Mouse (Mus musculus): ENCODE measurements around the gene 1700029H14Rik. TPM values are rescaled to one million over a fixed set of nuclear protein-coding genes. Genes with fewer than 3 reads are reported as not detected.

The 1700029H14Rik gene
- total RNA-seq, 4 experiments from 2014 or later: not detected

GRCm38 (mm10) chr8:13541526-13541925 is 20.7 kb downstream of the 1700029H14Rik start:
- DNase-seq: no peak

- DNase-seq: no peak
Observed at GRCm38 (mm10) chr8:13540122-13540521, 22.1 kb downstream of the 1700029H14Rik start.

- peak; percentile 38 for DNase-seq
Observed at GRCm38 (mm10) chr8:13538821-13539220, 23.4 kb downstream of the 1700029H14Rik start.

GRCm38 (mm10) chr8:13537102-13537501 is 25.2 kb downstream of the 1700029H14Rik start:
- DNase-seq: no peak

GRCm38 (mm10) chr8:13533123-13533522 is 29.1 kb downstream of the 1700029H14Rik start:
- DNase-seq: no peak

DNA sequence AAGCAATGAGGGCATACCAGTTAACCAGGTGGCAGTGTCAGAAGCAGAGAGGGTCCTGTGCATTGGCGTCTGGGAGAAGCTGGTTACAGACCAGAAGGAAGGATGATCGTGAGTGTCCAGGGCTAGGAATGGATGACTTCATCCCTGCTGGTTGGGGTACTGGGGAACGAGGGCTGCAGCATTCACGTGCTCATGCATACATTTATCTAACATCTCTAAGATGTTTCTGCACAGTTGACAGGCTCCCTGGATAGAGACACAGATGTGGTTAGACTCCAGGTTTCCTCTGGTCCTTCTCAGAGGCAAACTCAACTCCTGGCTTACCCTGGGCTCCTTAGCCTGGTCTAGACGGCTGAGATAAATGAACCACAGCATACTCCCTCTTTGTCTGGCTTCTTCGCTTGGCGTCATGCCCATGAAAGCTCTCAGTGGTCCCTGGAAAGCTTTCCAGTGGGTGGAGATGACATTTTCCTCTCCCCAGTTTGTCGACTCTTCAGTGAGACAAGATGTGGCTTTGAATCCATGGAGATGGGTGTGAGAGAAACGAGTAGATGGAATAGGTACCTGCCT is 30.6 kb downstream of the 1700029H14Rik start:
- DNase-seq: no peak

GRCm38 (mm10) chr8:13530941-13531340 is 31.3 kb downstream of the 1700029H14Rik start:
- DNase-seq: peak; percentile 95

DNA sequence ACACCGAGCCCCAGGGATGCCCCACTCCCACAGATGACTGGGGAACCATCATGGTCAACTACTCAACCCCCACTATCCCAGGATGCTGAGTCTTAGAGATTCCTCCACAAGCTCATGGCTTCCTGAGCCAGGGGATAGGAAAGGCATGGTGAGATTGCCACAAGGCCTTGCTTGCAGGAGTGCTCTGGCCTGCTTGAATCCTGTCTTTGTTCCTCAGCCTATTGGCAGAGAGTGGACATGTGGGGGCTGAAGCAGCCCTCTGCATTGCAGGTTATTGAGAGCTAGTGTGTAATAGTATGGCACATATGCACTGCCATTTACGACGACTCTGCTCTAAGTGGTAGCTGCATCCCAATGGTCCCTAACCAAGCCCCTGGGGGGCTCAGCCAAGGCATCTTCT is 31.9 kb downstream of the 1700029H14Rik start:
- no peak for DNase-seq

DNA sequence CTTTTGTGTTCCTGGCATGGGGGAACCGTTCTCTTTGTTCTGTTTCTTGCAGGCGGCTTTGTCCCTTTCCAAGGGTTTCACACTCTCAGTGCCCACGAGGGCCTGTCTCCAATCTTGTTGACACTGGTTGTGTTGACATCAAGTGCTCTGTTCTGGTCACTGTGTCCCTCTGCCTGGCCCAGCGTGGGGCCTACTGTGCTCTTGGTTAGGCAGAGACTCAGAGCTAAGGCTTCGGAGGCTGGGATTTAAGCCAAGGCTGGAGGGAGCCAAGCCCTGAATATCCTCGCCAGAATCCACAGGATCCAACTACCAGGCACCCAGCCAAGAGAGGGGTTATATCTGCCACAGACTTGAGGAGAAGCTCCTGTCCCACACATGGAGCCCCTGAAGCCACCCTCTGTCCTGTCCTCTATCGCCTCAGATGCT is 32.4 kb downstream of the 1700029H14Rik start:
- peak; percentile 77 for DNase-seq

GRCm38 (mm10) chr8:13529011-13529840 is 33.0 kb downstream of the 1700029H14Rik start:
- no peak for DNase-seq

DNA sequence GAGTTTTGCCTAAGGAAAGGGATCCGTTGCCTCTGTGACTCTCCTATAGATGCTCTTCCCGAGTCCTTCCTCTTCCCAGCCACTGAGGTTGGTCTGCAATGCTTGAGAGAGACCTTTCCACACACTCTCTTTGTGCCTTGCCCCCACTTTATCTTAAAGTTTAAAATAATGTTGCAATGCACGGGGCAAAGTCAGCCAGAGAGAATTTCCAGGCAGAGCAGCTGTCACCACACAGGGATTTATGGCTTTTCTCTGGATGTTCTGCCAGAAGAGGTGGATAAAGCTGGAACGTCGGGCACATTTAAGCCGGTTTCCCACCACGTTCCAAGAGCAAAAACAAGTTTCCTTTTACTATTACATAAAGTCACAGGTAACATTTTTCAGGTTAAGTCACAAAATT is 40.9 kb downstream of the 1700029H14Rik start:
- DNase-seq: no peak

- DNase-seq: no peak
Observed at GRCm38 (mm10) chr8:13520349-13520748, 41.9 kb downstream of the 1700029H14Rik start.

- no peak for DNase-seq
Observed at GRCm38 (mm10) chr8:13519503-13519902, 42.8 kb downstream of the 1700029H14Rik start.

DNA sequence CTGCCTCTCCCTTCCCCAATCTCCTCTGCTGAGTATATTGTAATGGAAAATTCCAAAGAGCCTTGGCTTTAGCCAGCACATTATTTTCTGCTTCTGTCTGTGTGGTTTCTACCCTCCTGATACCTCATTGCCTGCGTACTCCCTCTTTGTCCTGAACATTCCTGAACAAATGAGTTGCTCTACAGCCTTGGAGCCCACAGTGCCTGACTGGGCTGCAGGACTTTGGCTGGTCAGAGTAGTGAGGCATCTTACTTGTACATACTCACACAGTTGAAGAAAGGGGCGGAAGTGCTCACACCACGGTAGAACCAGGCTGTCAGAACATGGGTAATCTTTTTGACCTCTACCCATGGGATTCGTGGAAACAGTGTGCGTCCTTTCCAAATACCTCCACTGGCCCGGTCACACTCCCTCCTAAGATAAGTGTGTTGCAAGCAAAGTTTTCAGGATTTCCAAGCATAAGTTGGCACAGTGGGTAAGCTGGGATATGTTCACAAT is 44.9 kb downstream of the 1700029H14Rik start:
- DNase-seq: peak; percentile 44

GRCm38 (mm10) chr8:13516728-13517127 is 45.5 kb downstream of the 1700029H14Rik start:
- DNase-seq: no peak

DNA sequence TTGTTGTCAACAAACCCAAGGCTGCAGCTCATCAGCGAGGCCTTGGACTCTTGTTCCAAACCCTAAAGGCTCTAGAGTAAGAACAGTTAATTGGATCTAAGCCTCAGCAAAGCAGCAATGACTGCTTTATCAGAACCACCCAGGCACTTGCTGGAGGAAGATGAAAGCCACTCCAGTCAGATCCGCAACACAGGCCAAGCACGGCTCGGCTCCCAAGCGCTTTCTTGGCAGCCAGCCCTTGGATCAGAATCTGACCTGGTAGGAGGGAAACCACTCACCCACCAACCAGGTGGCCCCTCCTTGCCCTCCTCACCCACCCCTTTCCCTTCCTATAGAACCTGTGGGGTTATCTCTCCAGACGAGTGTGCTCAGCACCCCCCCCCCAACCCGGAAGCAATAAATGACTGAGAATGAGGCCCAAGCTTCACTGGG is 46.2 kb downstream of the 1700029H14Rik start:
- DNase-seq: peak; percentile 59

DNA sequence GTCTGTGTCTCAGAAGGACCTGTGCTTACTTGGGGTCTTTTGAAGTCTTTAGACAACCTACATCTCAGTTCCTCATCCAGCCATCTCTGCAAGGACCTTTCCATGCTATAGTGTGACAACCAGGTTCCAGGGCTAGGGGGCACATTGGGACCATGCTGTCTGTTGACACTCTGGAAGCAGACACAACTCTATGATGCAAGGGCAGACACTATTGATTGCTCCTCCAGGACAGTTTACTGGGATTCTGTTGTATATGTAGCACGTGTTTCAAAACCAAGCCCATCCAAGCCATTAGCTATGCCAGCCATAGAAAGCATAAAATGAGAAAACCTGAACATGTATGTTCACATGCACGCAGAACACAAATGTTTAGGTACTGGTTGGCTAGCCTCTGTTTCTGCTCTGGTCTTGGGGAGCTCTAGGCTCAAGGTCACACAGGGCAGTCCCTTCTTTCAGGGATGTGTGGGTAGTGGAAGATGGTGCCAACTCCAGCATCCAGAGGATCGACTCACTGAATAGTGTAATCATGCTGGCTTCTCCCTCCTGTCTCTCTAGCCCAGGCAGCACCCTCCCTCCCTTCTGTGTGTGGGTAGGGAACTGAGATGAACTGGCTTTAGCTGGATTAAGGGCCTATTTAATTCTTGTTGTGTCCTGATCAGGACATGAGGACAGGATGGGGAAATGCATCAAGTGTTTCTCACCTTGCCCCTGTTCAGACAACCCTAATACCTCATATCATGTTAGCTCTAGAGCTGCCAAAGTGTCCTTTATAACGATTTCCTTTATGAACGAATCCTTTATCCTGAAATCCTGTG is 48.5 kb downstream of the 1700029H14Rik start:
- DNase-seq: no peak

GRCm38 (mm10) chr8:13512677-13513076 is 49.6 kb downstream of the 1700029H14Rik start:
- no peak for DNase-seq

- no peak for DNase-seq
Observed at GRCm38 (mm10) chr8:13512016-13512415, 50.2 kb downstream of the 1700029H14Rik start.

DNA sequence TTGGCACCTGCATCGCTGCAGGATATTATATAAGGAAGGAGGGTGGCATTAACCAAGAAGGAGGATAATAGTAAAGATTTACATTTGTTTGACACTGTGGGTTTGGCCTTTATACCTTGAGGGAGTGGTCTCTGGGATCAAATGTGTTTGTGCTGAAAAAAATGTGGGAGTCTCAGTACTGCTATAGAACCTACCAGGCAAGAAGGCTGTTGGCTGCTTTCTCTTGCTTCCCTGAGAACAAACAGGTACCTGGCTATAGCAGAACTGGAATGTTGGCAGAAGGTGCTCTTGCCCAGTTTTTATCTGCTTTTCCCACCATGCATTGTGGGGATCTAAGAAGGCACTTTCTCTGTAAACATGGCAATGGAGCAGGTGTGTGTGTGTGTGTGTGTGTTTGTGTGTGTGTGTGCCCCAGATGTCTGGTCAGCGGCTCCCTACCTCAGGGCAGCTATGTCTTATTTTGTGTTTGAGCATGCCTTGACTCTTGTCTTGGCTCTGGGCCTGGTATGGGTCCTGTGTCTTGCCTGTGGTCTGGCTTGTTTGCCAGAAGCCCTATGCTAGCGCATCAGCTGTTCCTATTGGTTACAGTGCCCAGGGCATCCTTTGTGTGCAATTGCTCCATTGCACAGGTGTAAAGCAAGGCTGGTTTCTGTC is 54.9 kb downstream of the 1700029H14Rik start:
- no peak for DNase-seq

DNA sequence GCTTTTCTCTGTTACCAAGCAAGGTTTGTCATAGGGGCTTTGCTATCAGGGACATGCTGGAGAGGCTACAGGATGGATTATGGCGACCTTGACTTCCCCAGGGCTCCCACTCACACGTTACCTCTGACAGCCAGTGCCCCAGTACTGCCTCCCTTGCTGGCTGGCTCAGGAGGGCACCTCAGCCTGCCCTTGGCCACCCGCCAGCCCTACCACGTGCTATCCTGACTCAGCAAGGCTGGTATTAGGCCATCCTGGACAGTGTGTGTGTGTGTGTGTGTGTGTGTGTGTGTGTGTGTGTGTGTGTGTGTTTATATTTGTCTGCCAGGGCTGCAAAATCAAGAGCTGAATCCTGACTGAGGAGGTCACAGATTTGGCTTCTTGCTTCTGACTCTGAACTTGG is 55.4 kb downstream of the 1700029H14Rik start:
- peak; percentile 97 for DNase-seq
